Mouse (Mus musculus): ENCODE results near the gene Cdr2l.

DNA sequence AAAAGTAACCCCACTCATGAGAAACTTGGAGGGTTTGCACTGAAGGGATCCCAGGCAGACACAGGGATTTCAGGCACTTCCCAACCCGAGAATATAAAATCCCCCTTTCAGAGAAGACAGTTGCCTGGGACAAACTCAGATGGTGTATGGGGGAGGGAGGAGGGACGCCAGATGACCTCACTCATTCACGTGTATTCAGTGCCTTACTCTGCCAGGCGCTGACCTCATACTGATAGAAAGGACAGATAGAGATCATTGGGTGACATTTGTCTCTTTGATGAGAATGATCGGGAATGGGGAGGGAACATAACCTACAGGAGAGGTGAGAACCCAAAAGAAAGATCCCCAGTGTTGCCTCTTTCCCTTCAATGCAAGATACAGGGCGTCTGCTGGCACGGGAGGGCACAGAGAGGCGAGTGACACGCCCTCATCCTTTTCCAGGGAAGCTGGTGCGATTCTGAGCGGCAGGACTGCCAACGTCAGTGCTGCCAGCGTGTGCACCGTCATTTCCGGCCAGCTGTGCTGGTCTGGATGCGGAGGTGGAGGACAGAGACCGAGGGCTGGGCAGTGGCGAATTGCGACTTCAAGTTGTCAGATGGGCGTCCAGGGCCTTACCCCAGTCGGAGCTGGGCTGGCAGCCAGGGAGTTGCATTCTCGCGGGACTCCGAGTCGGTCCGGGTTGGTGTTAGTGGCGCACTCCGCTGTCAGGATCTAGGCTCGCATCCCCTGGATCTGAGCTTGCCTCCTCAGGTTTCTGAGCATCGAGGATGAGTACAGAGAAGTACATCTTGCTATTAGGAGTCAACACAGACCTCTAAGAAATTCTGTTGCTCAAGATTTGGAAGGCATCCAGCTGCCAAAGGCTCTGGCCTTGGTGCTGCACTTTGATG is 7.7 kb upstream of the Cdr2l start:
- TF ChIP-seq CTCF (IDR thresholded peaks at IDR 0.05; ENCODE audit: borderline replicate concordance, control insufficient read depth, extremely low read depth, insufficient read depth, low read length, poor library complexity) (no peak), POLR2A (IDR thresholded peaks at IDR 0.05; ENCODE audit: control insufficient read depth, extremely low read depth, insufficient read depth, low read length, poor library complexity) (no peak)

All from thymus, adult 2 months (tissue).